Mouse (Mus musculus) liver, embryonic 13.5 days (tissue): ENCODE data around the gene Sfswap. TPM values are rescaled to one million over a fixed set of nuclear protein-coding genes. Genes with fewer than 3 reads are reported as not detected.

ENCODE experiments used
- ATAC-seq: fragments of 200-750 bp; cut with Nextera tagmentation; 2 replicates; pipeline ENCODE4 v1.8.0; 2017; ENCODE audit warnings: low read depth, mild to moderate bottlenecking, moderate number of reproducible peaks, moderate library complexity
- DNase-seq: peaks from one replicate; pipeline ENCODE4 v3.0.0; 2022
- H3K27ac ChIP-seq: fragments of 300-500 bp; sonication (generic); 2 replicates; pipeline ENCODE4 v1.5.1; 2015; ENCODE audit warnings: moderate library complexity, mild to moderate bottlenecking, inconsistent platforms
- H3K27me3 ChIP-seq: fragments of 300-500 bp; sonication (generic); 2 replicates; pipeline ENCODE4 v1.6.1; 2015; ENCODE audit warnings: mild to moderate bottlenecking, inconsistent platforms
- H3K36me3 ChIP-seq: fragments of 300-500 bp; sonication (generic); 2 replicates; pipeline ENCODE4 v1.6.1; 2015; ENCODE audit warnings: mild to moderate bottlenecking, inconsistent platforms
- H3K4me1 ChIP-seq: fragments of 300-500 bp; sonication (generic); replicated peaks from 2 replicates; pipeline ENCODE4 v1.6.1; 2015; ENCODE audit warnings: inconsistent platforms
- H3K4me2 ChIP-seq: fragments of 300-500 bp; sonication (generic); 2 replicates; pipeline ENCODE4 v1.6.1; 2015; ENCODE audit warnings: inconsistent platforms, mild to moderate bottlenecking, moderate library complexity
- H3K4me3 ChIP-seq: fragments of 300-500 bp; sonication (generic); replicated peaks from 2 replicates; pipeline ENCODE4 v1.5.1; 2015; ENCODE audit warnings: mild to moderate bottlenecking, inconsistent platforms
- H3K9ac ChIP-seq: fragments of 300-500 bp; sonication (generic); 2 replicates; pipeline ENCODE4 v1.6.1; 2015; ENCODE audit warnings: mild to moderate bottlenecking, inconsistent platforms
- H3K9me3 ChIP-seq: fragments of 300-500 bp; sonication (generic); replicated peaks from 2 replicates; pipeline ENCODE4 v1.6.1; 2016; ENCODE audit warnings: inconsistent platforms
- WGBS: fragments of 180-500 bp; shearing (Covaris S2); methylation state at CpG from one replicate; pipeline ENCODE4 v1.1.7; 2015; ENCODE audit not compliant: insufficient replicate concordance; 5-methylcytosine and 5-hydroxymethylcytosine counted together
- polyA plus RNA-seq: library from polyadenylated mRNA; unstranded; fragments of >200 nt; fragmentation: Nextera tagmentation; extraction: Ambion mirVana; gene quantifications from 2 replicates; pipeline ENCODE4 v1.2.1, GENCODE M21; 2015

The Sfswap gene
- polyA plus RNA-seq, 1 experiment from 2014 or later: 16.0 TPM

- no peaks in the 10 kb centered on the region for H3K4me1 ChIP-seq
- H3K9ac ChIP-seq: no peak overlapping the region
- H3K9me3 ChIP-seq: no peaks in the 10 kb centered on the region
- ATAC-seq (no peak), DNase-seq (no peak)
- no peaks in the 10 kb centered on the region for H3K27me3 ChIP-seq
- WGBS: 45% methylated on average over 3 of the region's 3 CpGs
- H3K4me3 ChIP-seq: no peak overlapping the region
- H3K27ac ChIP-seq: no peak overlapping the region
- no peaks in the 10 kb centered on the region for H3K36me3 ChIP-seq
- H3K4me2 ChIP-seq: no peak overlapping the region
These were observed 25.4 kb upstream of the Sfswap start for GRCm38 (mm10) chr5:129475532-129476045.

- Histone ChIP-seq H3K4me3 (no peak overlapping the region), H3K9me3 (no peaks in the 10 kb centered on the region), H3K9ac (no peak overlapping the region), H3K27me3 (no peaks in the 10 kb centered on the region), H3K4me2 (no peak overlapping the region), H3K36me3 (no peaks in the 10 kb centered on the region), H3K27ac (no peak overlapping the region), H3K4me1 (no peaks in the 10 kb centered on the region)
- no peak for ATAC-seq
- DNase-seq: no peak
- 26% methylated on average over 10 of the region's 10 CpGs for WGBS
These were observed 11.1 kb upstream of the Sfswap start for GRCm38 (mm10) chr5:129489879-129490278.

- Histone ChIP-seq H3K4me1 (peaks cover 22% of the 10 kb centered on the region), H3K36me3 (peaks cover 29% of the 10 kb centered on the region), H3K4me3 (peak overlapping the region; percentile 100), H3K9me3 (no peaks in the 10 kb centered on the region), H3K27ac (peak overlapping the region; percentile 79), H3K4me2 (peak overlapping the region; percentile 96), H3K9ac (peak overlapping the region; percentile 94), H3K27me3 (peaks cover 20% of the 10 kb centered on the region; the same call in 1 of the 2 replicates)
- DNase-seq (peak; percentile 26), ATAC-seq (peak; percentile 76)
- 0% methylated on average over 44 of the region's 44 CpGs for WGBS
These were observed 650 bp downstream of the Sfswap start for GRCm38 (mm10) chr5:129501671-129502070.

- WGBS: 88% methylated on average over 4 of the region's 4 CpGs
These were observed 5.9 kb downstream of the Sfswap start for GRCm38 (mm10) chr5:129506886-129507285.

GRCm38 (mm10) chr5:129518180-129518579, 17.2 kb downstream of the Sfswap start:
- ATAC-seq (0 out of 2 replicates have a peak, but pooled peaks have one; percentile 29), DNase-seq (peak; percentile 24)
- no peaks in the 10 kb centered on the region for H3K4me1 ChIP-seq
- peaks cover 95% of the 10 kb centered on the region for H3K36me3 ChIP-seq
- H3K4me3 ChIP-seq: no peak overlapping the region
- no peak overlapping the region for H3K4me2 ChIP-seq
- WGBS: 78% methylated on average over 4 of the region's 4 CpGs
- no peak overlapping the region for H3K9ac ChIP-seq
- H3K27ac ChIP-seq: no peak overlapping the region
- H3K27me3 ChIP-seq: no peaks in the 10 kb centered on the region
- H3K9me3 ChIP-seq: no peaks in the 10 kb centered on the region

More at GRCm38 (mm10) chr5:129506886-129507285, 5.9 kb downstream of the Sfswap start:
- Histone ChIP-seq H3K27ac (no peak overlapping the region), H3K4me2 (no peak overlapping the region), H3K9me3 (no peaks in the 10 kb centered on the region), H3K4me3 (no peak overlapping the region), H3K9ac (no peak overlapping the region), H3K27me3 (no peaks in the 10 kb centered on the region), H3K4me1 (peaks cover 16% of the 10 kb centered on the region), H3K36me3 (peaks cover 76% of the 10 kb centered on the region)
- DNase-seq (no peak), ATAC-seq (no peak)

- ATAC-seq: no peak
- Histone ChIP-seq H3K36me3 (peaks cover 95% of the 10 kb centered on the region), H3K27ac (no peak overlapping the region), H3K4me3 (no peak overlapping the region), H3K27me3 (no peaks in the 10 kb centered on the region), H3K4me1 (no peaks in the 10 kb centered on the region), H3K9me3 (no peaks in the 10 kb centered on the region), H3K4me2 (no peak overlapping the region), H3K9ac (no peak overlapping the region)
- 76% methylated on average over 1 of the region's 1 CpGs for WGBS
- no peak for DNase-seq
These were observed 17.8 kb downstream of the Sfswap start for GRCm38 (mm10) chr5:129518786-129519185.

- Histone ChIP-seq H3K9me3 (no peaks in the 10 kb centered on the region), H3K27me3 (no peaks in the 10 kb centered on the region), H3K4me2 (no peak overlapping the region), H3K4me3 (no peak overlapping the region), H3K4me1 (peaks cover 5% of the 10 kb centered on the region; the same call in 1 of the 2 replicates), H3K36me3 (peaks cover 95% of the 10 kb centered on the region), H3K9ac (no peak overlapping the region), H3K27ac (no peak overlapping the region)
- no peak for ATAC-seq
- 83% methylated on average over 2 of the region's 2 CpGs for WGBS
- no peak for DNase-seq
These were observed 18.6 kb downstream of the Sfswap start for GRCm38 (mm10) chr5:129519591-129519990.

- Histone ChIP-seq H3K4me3 (no peak overlapping the region), H3K36me3 (peaks cover 93% of the 10 kb centered on the region), H3K4me2 (no peak overlapping the region), H3K4me1 (peaks cover 5% of the 10 kb centered on the region; the same call in 1 of the 2 replicates), H3K27ac (no peak overlapping the region), H3K27me3 (no peaks in the 10 kb centered on the region), H3K9ac (no peak overlapping the region), H3K9me3 (no peaks in the 10 kb centered on the region)
- no peak for DNase-seq
- ATAC-seq: no peak
- WGBS: 88% methylated on average over 7 of the region's 7 CpGs
These were observed 20.5 kb downstream of the Sfswap start for GRCm38 (mm10) chr5:129521501-129521900.

- no peak overlapping the region for H3K4me3 ChIP-seq
- peaks cover 6% of the 10 kb centered on the region for H3K4me1 ChIP-seq
- H3K27me3 ChIP-seq: no peaks in the 10 kb centered on the region
- H3K9ac ChIP-seq: no peak overlapping the region
- DNase-seq (no peak), ATAC-seq (no peak)
- peaks cover 93% of the 10 kb centered on the region for H3K36me3 ChIP-seq
- WGBS: 83% methylated on average over 3 of the region's 3 CpGs
- H3K4me2 ChIP-seq: no peak overlapping the region
- H3K9me3 ChIP-seq: no peaks in the 10 kb centered on the region
- H3K27ac ChIP-seq: no peak overlapping the region
These were observed 20.9 kb downstream of the Sfswap start for GRCm38 (mm10) chr5:129521913-129522312.

GRCm38 (mm10) chr5:129523166-129523565, 22.1 kb downstream of the Sfswap start:
- Histone ChIP-seq H3K27ac (no peak overlapping the region), H3K9ac (no peak overlapping the region), H3K4me1 (peaks cover 11% of the 10 kb centered on the region), H3K27me3 (no peaks in the 10 kb centered on the region), H3K36me3 (peaks cover 93% of the 10 kb centered on the region), H3K9me3 (no peaks in the 10 kb centered on the region), H3K4me3 (no peak overlapping the region), H3K4me2 (no peak overlapping the region)
- no peak for DNase-seq
- 73% methylated on average over 3 of the region's 3 CpGs for WGBS
- ATAC-seq: no peak

- Histone ChIP-seq H3K9ac (no peak overlapping the region), H3K9me3 (no peaks in the 10 kb centered on the region), H3K4me2 (no peak overlapping the region), H3K36me3 (peaks cover 92% of the 10 kb centered on the region), H3K4me3 (no peak overlapping the region), H3K4me1 (peaks cover 11% of the 10 kb centered on the region), H3K27ac (no peak overlapping the region), H3K27me3 (no peaks in the 10 kb centered on the region)
- no peak for ATAC-seq
- 84% methylated on average over 5 of the region's 5 CpGs for WGBS
- DNase-seq: no peak
These were observed 23.7 kb downstream of the Sfswap start for GRCm38 (mm10) chr5:129524751-129525150.

GRCm38 (mm10) chr5:129527162-129527561, 26.1 kb downstream of the Sfswap start:
- peak; percentile 50 for ATAC-seq
- WGBS: 55% methylated on average over 5 of the region's 5 CpGs
- Histone ChIP-seq H3K4me1 (peaks cover 11% of the 10 kb centered on the region), H3K27ac (no peak overlapping the region), H3K9me3 (no peaks in the 10 kb centered on the region), H3K4me2 (no peak overlapping the region), H3K36me3 (peaks cover 92% of the 10 kb centered on the region), H3K27me3 (no peaks in the 10 kb centered on the region), H3K9ac (no peak overlapping the region), H3K4me3 (no peak overlapping the region)
- DNase-seq: no peak
